Mouse (Mus musculus): ENCODE results near the gene Adm. TPM values are rescaled to one million over a fixed set of nuclear protein-coding genes. Genes with fewer than 3 reads are reported as not detected.
"Not testable (repeated sequence)": the region's sequence is repeated elsewhere in the genome, so short reads cannot be mapped to it uniquely, and the experiment has no call there.

Gene Adm
- polyA plus RNA-seq (2015; fragmentation: Nextera tagmentation; extraction: Ambion mirVana): 4.5 TPM in 2 replicates

- ATAC-seq: 0 out of 2 replicates have a peak, but pooled peaks have one; percentile 37
- H3K4me1 ChIP-seq (replicated peaks): peaks cover 41% of the 10 kb centered on the region
Observed at GRCm38 (mm10) chr7:110627486-110628272, at the start of gene Adm. TSS of gene Adm (plus strand) at chr7:110627661.

GRCm38 (mm10) chr7:110583705-110584104 lies 43.8 kb upstream of the Adm start:
- H3K9ac ChIP-seq (replicated peaks): no peak overlapping the region
- H3K27me3 ChIP-seq: no peaks in the 10 kb centered on the region
- H3K27ac ChIP-seq: no peak overlapping the region
- no peaks in the 10 kb centered on the region for H3K9me3 ChIP-seq
- no peak overlapping the region for H3K4me2 ChIP-seq (replicated peaks)
- ATAC-seq: peak; percentile 50; the same call in 1 of the 2 replicates
- no peak overlapping the region for H3K4me3 ChIP-seq (replicated peaks)
- H3K36me3 ChIP-seq: no peaks in the 10 kb centered on the region
- 97% methylated on average over 3 of the region's 3 CpGs for WGBS
- no peaks in the 10 kb centered on the region for H3K4me1 ChIP-seq (replicated peaks)

More at GRCm38 (mm10) chr7:110627486-110628272, at the start of gene Adm:
- H3K9ac ChIP-seq (replicated peaks): peak within 1 kb of the TSS; percentile 63; the same call in 1 of the 2 replicates
- no peaks in the 10 kb centered on the region for H3K36me3 ChIP-seq
- H3K4me3 ChIP-seq (replicated peaks): peak within 1 kb of the TSS; percentile 45
- H3K27ac ChIP-seq: no peak within 1 kb of the TSS
- no peaks in the 10 kb centered on the region for H3K9me3 ChIP-seq
- 1% methylated on average over 30 of the region's 30 CpGs for WGBS
- peaks cover 85% of the 10 kb centered on the region for H3K27me3 ChIP-seq
- H3K4me2 ChIP-seq (replicated peaks): peak within 1 kb of the TSS; percentile 72

- Histone ChIP-seq H3K4me3 (replicated peaks) (no peak overlapping the region), H3K4me2 (replicated peaks) (no peak overlapping the region), H3K36me3 (no peaks in the 10 kb centered on the region), H3K9me3 (no peaks in the 10 kb centered on the region), H3K9ac (replicated peaks) (no peak overlapping the region), H3K27ac (no peak overlapping the region), H3K27me3 (no peaks in the 10 kb centered on the region), H3K4me1 (replicated peaks) (no peaks in the 10 kb centered on the region)
- ATAC-seq: peak; percentile 62; the same call in 1 of the 2 replicates
- 70% methylated on average over 2 of the region's 2 CpGs for WGBS
Observed at GRCm38 (mm10) chr7:110584159-110584558, 43.3 kb upstream of the Adm start.

- Histone ChIP-seq H3K4me2 (replicated peaks) (no peak overlapping the region), H3K36me3 (no peaks in the 10 kb centered on the region), H3K9me3 (no peaks in the 10 kb centered on the region), H3K4me3 (replicated peaks) (no peak overlapping the region), H3K27me3 (no peaks in the 10 kb centered on the region), H3K9ac (replicated peaks) (no peak overlapping the region), H3K27ac (no peak overlapping the region), H3K4me1 (replicated peaks) (no peaks in the 10 kb centered on the region)
- ATAC-seq: no peak
- 94% methylated on average over 2 of the region's 2 CpGs for WGBS
Observed at GRCm38 (mm10) chr7:110585250-110585649, 42.2 kb upstream of the Adm start.

GRCm38 (mm10) chr7:110587721-110588120 lies 39.7 kb upstream of the Adm start:
- no peaks in the 10 kb centered on the region for H3K4me1 ChIP-seq (replicated peaks)
- H3K36me3 ChIP-seq: no peaks in the 10 kb centered on the region
- WGBS: 91% methylated on average over 1 of the region's 1 CpGs
- no peaks in the 10 kb centered on the region for H3K9me3 ChIP-seq
- H3K27ac ChIP-seq: no peak overlapping the region
- no peak overlapping the region for H3K4me2 ChIP-seq (replicated peaks)
- ATAC-seq: no peak
- H3K9ac ChIP-seq (replicated peaks): no peak overlapping the region
- H3K27me3 ChIP-seq: no peaks in the 10 kb centered on the region
- no peak overlapping the region for H3K4me3 ChIP-seq (replicated peaks)

GRCm38 (mm10) chr7:110593991-110594390 lies 33.5 kb upstream of the Adm start:
- ATAC-seq; H3K4me1 ChIP-seq (replicated peaks); H3K9me3 ChIP-seq; H3K4me2 ChIP-seq (replicated peaks); H3K36me3 ChIP-seq; H3K4me3 ChIP-seq (replicated peaks); H3K27ac ChIP-seq; H3K9ac ChIP-seq (replicated peaks); H3K27me3 ChIP-seq: not testable (repeated sequence)
- WGBS: 93% methylated on average over 3 of the region's 3 CpGs

- no peak for ATAC-seq
Observed at GRCm38 (mm10) chr7:110597141-110597540, 30.3 kb upstream of the Adm start.

GRCm38 (mm10) chr7:110605476-110605875 lies 22.0 kb upstream of the Adm start:
- Histone ChIP-seq H3K4me1 (replicated peaks) (no peaks in the 10 kb centered on the region), H3K36me3 (no peaks in the 10 kb centered on the region), H3K4me2 (replicated peaks) (no peak overlapping the region), H3K9me3 (no peaks in the 10 kb centered on the region), H3K4me3 (replicated peaks) (no peak overlapping the region), H3K27ac (no peak overlapping the region), H3K27me3 (no peaks in the 10 kb centered on the region), H3K9ac (replicated peaks) (no peak overlapping the region)
- 75% methylated on average over 4 of the region's 4 CpGs for whole genome bisulfite sequencing
- ATAC-seq: no peak

More at GRCm38 (mm10) chr7:110597141-110597540, 30.3 kb upstream of the Adm start:
- Histone ChIP-seq H3K4me3 (replicated peaks) (no peak overlapping the region), H3K9me3 (no peaks in the 10 kb centered on the region; the same call in 1 of the 2 replicates), H3K4me2 (replicated peaks) (no peak overlapping the region), H3K27ac (no peak overlapping the region), H3K36me3 (peaks cover 7% of the 10 kb centered on the region; the same call in 1 of the 2 replicates), H3K4me1 (replicated peaks) (no peaks in the 10 kb centered on the region), H3K27me3 (no peaks in the 10 kb centered on the region), H3K9ac (replicated peaks) (no peak overlapping the region)
- WGBS: 97% methylated on average over 1 of the region's 1 CpGs

GRCm38 (mm10) chr7:110606906-110607305 lies 20.6 kb upstream of the Adm start:
- H3K4me1 ChIP-seq (replicated peaks): peaks cover 4% of the 10 kb centered on the region
- no peaks in the 10 kb centered on the region for H3K9me3 ChIP-seq
- ATAC-seq: no peak
- H3K36me3 ChIP-seq: no peaks in the 10 kb centered on the region
- no peak overlapping the region for H3K9ac ChIP-seq (replicated peaks)
- no peak overlapping the region for H3K4me3 ChIP-seq (replicated peaks)
- WGBS: 100% methylated on average over 1 of the region's 1 CpGs
- H3K27me3 ChIP-seq: no peaks in the 10 kb centered on the region
- H3K4me2 ChIP-seq (replicated peaks): no peak overlapping the region
- no peak overlapping the region for H3K27ac ChIP-seq

GRCm38 (mm10) chr7:110613381-110614132 lies 13.9 kb upstream of the Adm start:
- H3K4me2 ChIP-seq (replicated peaks): peak overlapping the region; percentile 81
- peak overlapping the region; percentile 98 for H3K27ac ChIP-seq
- no peaks in the 10 kb centered on the region for H3K9me3 ChIP-seq
- no peaks in the 10 kb centered on the region for H3K36me3 ChIP-seq
- peak overlapping the region; percentile 94 for H3K9ac ChIP-seq (replicated peaks)
- H3K4me1 ChIP-seq (replicated peaks): peaks cover 30% of the 10 kb centered on the region
- 4% methylated on average over 17 of the region's 17 CpGs for WGBS
- H3K27me3 ChIP-seq: peaks cover 12% of the 10 kb centered on the region
- no peak; the same call in none of the 2 replicates for ATAC-seq
- peak overlapping the region; percentile 95 for H3K4me3 ChIP-seq (replicated peaks)

GRCm38 (mm10) chr7:110614133-110615063 lies 13.1 kb upstream of the Adm start, which contains the start of gene Sbf2:
TSS of gene Sbf2 (minus strand) at chr7:110614922.
- Histone ChIP-seq H3K36me3 (no peaks in the 10 kb centered on the region), H3K4me1 (replicated peaks) (peaks cover 30% of the 10 kb centered on the region), H3K4me2 (replicated peaks) (peak within 1 kb of the TSS; percentile 81), H3K9me3 (no peaks in the 10 kb centered on the region), H3K4me3 (replicated peaks) (peak within 1 kb of the TSS; percentile 95), H3K27ac (peak within 1 kb of the TSS; percentile 98), H3K27me3 (peaks cover 12% of the 10 kb centered on the region), H3K9ac (replicated peaks) (peak within 1 kb of the TSS; percentile 94)
- under 1% methylated on average over 100 of the region's 127 CpGs for WGBS
- ATAC-seq: peak; percentile 95

Data from midbrain, embryonic 13.5 days (tissue).